Mouse (Mus musculus) limb, embryonic 13.5 days (tissue): Measurements from ENCODE around the gene Smarcb1. TPM values are rescaled to one million over a fixed set of nuclear protein-coding genes. Genes with fewer than 3 reads are reported as not detected.

Source experiments
- ATAC-seq: fragments of 200-750 bp; cut with Nextera tagmentation; 2 replicates; pipeline ENCODE4 v1.8.0; 2017; ENCODE audit warnings: low read depth, moderate number of reproducible peaks, moderate TSS enrichment; ENCODE audit not compliant: low FRiP score
- H3K27ac ChIP-seq: fragments of 300-500 bp; sonication (generic); 2 replicates; pipeline ENCODE4 v1.5.1; 2015; ENCODE audit warnings: inconsistent platforms, mild to moderate bottlenecking, moderate library complexity
- H3K27me3 ChIP-seq: fragments of 300-500 bp; sonication (generic); 2 replicates; pipeline ENCODE4 v1.6.1; 2015; ENCODE audit warnings: mild to moderate bottlenecking, inconsistent platforms
- H3K36me3 ChIP-seq: fragments of 300-500 bp; sonication (generic); 2 replicates; pipeline ENCODE4 v1.6.1; 2015; ENCODE audit warnings: inconsistent platforms, mild to moderate bottlenecking, moderate library complexity
- H3K4me1 ChIP-seq: fragments of 300-500 bp; sonication (generic); 2 replicates; pipeline ENCODE4 v1.6.1; 2015; ENCODE audit warnings: inconsistent platforms
- H3K4me2 ChIP-seq: fragments of 300-500 bp; sonication (generic); replicated peaks from 2 replicates; pipeline ENCODE4 v1.6.1; 2015; ENCODE audit warnings: inconsistent platforms, mild to moderate bottlenecking, moderate library complexity
- H3K4me3 ChIP-seq: fragments of 300-500 bp; sonication (generic); 2 replicates; pipeline ENCODE4 v1.5.1; 2015; ENCODE audit warnings: moderate library complexity, mild to moderate bottlenecking, inconsistent platforms
- H3K9ac ChIP-seq: fragments of 300-500 bp; sonication (generic); 2 replicates; pipeline ENCODE4 v1.6.1; 2015; ENCODE audit warnings: mild to moderate bottlenecking, inconsistent platforms
- H3K9me3 ChIP-seq: fragments of 300-500 bp; sonication (generic); 2 replicates; pipeline ENCODE4 v1.6.1; 2016; ENCODE audit warnings: inconsistent platforms
- WGBS: fragments of 180-500 bp; shearing (Covaris S2); methylation state at CpG from one replicate; pipeline ENCODE4 v1.1.7; 2015; 5-methylcytosine and 5-hydroxymethylcytosine counted together
- polyA plus RNA-seq: library from polyadenylated mRNA; unstranded; fragments of >200 nt; fragmentation: Nextera tagmentation; extraction: Ambion mirVana; gene quantifications from 2 replicates; pipeline ENCODE4 v1.2.1, GENCODE M21; 2015

Smarcb1 gene
- polyA plus RNA-seq, result 247 and 248 TPM in 2 replicates

GRCm38 (mm10) chr10:75921026-75921725 lies at the start of gene Smarcb1:
Gene Smarcb1, minus strand, starts transcription at chr10:75921617.
- H3K4me3 ChIP-seq, result peak within 1 kb of the TSS; percentile 84
- peaks cover 59% of the 10 kb centered on the region for H3K4me1 ChIP-seq
- H3K4me2 ChIP-seq, result peak within 1 kb of the TSS; percentile 89
- peak within 1 kb of the TSS; percentile 93 for H3K27ac ChIP-seq
- peak within 1 kb of the TSS; percentile 96 for H3K9ac ChIP-seq
- H3K9me3 ChIP-seq, result no peaks in the 10 kb centered on the region
- H3K36me3 ChIP-seq, result peaks cover 63% of the 10 kb centered on the region
- no peaks in the 10 kb centered on the region for H3K27me3 ChIP-seq
- ATAC-seq, result peak; percentile 87
- WGBS, result 1% methylated on average over 76 of the region's 76 CpGs

- Histone ChIP-seq H3K27me3 (peaks cover 23% of the 10 kb centered on the region), H3K4me3 (peak within 1 kb of the TSS; percentile 17), H3K36me3 (no peaks in the 10 kb centered on the region), H3K27ac (no peak within 1 kb of the TSS), H3K9ac (no peak within 1 kb of the TSS; the same call in 1 of the 2 replicates), H3K9me3 (no peaks in the 10 kb centered on the region), H3K4me1 (peaks cover 9% of the 10 kb centered on the region; the same call in 1 of the 2 replicates), H3K4me2 (peak within 1 kb of the TSS; percentile 50)
- ATAC-seq, result no peak
- 28% methylated on average over 20 of the region's 20 CpGs for WGBS
Measured at GRCm38 (mm10) chr10:75954381-75954811, 33.0 kb upstream of the Smarcb1 start, which contains the start of gene Gm5134. Gene Gm5134, plus strand, starts transcription at chr10:75954514.

GRCm38 (mm10) chr10:75951424-75952050 lies 30.1 kb upstream of the Smarcb1 start:
- Histone ChIP-seq H3K4me3 (peak overlapping the region; percentile 51), H3K4me2 (peak overlapping the region; percentile 91), H3K4me1 (peaks cover 9% of the 10 kb centered on the region; the same call in 1 of the 2 replicates), H3K9me3 (no peaks in the 10 kb centered on the region), H3K27me3 (peaks cover 24% of the 10 kb centered on the region), H3K36me3 (no peaks in the 10 kb centered on the region), H3K9ac (peak overlapping the region; percentile 70), H3K27ac (no peak overlapping the region)
- WGBS, result 4% methylated on average over 13 of the region's 13 CpGs
- 0 out of 2 replicates have a peak, but pooled peaks have one; percentile 22 for ATAC-seq

- H3K4me1 ChIP-seq, result peaks cover 9% of the 10 kb centered on the region; the same call in 1 of the 2 replicates
- H3K36me3 ChIP-seq, result no peaks in the 10 kb centered on the region
- H3K9me3 ChIP-seq, result no peaks in the 10 kb centered on the region
- peak; percentile 67 for ATAC-seq
- peak overlapping the region; percentile 70 for H3K9ac ChIP-seq
- WGBS, result 2% methylated on average over 23 of the region's 23 CpGs
- H3K27ac ChIP-seq, result no peak overlapping the region
- H3K27me3 ChIP-seq, result peaks cover 24% of the 10 kb centered on the region
- H3K4me2 ChIP-seq, result peak overlapping the region; percentile 91
- H3K4me3 ChIP-seq, result peak overlapping the region; percentile 51
Measured at GRCm38 (mm10) chr10:75950791-75951210, 29.4 kb upstream of the Smarcb1 start.

GRCm38 (mm10) chr10:75949053-75950045 lies 27.9 kb upstream of the Smarcb1 start:
- H3K4me3 ChIP-seq, result no peak overlapping the region
- H3K4me1 ChIP-seq, result peaks cover 9% of the 10 kb centered on the region; the same call in 1 of the 2 replicates
- peaks cover 24% of the 10 kb centered on the region for H3K27me3 ChIP-seq
- no peak overlapping the region for H3K4me2 ChIP-seq
- H3K27ac ChIP-seq, result no peak overlapping the region
- no peak overlapping the region for H3K9ac ChIP-seq
- H3K9me3 ChIP-seq, result no peaks in the 10 kb centered on the region
- ATAC-seq, result no peak
- 80% methylated on average over 22 of the region's 22 CpGs for WGBS
- no peaks in the 10 kb centered on the region for H3K36me3 ChIP-seq

- Histone ChIP-seq H3K4me1 (peaks cover 9% of the 10 kb centered on the region; the same call in 1 of the 2 replicates), H3K36me3 (no peaks in the 10 kb centered on the region), H3K9me3 (no peaks in the 10 kb centered on the region), H3K9ac (no peak overlapping the region), H3K27ac (no peak overlapping the region), H3K4me2 (no peak overlapping the region), H3K27me3 (peaks cover 16% of the 10 kb centered on the region), H3K4me3 (no peak overlapping the region)
- 79% methylated on average over 5 of the region's 5 CpGs for WGBS
- no peak for ATAC-seq
Measured at GRCm38 (mm10) chr10:75948079-75948478, 26.7 kb upstream of the Smarcb1 start.

GRCm38 (mm10) chr10:75945896-75946295 lies 24.5 kb upstream of the Smarcb1 start:
- H3K4me1 ChIP-seq, result peaks cover 4% of the 10 kb centered on the region; the same call in 1 of the 2 replicates
- peaks cover 12% of the 10 kb centered on the region for H3K27me3 ChIP-seq
- H3K4me3 ChIP-seq, result no peak overlapping the region
- no peak for ATAC-seq
- H3K27ac ChIP-seq, result no peak overlapping the region
- no peaks in the 10 kb centered on the region for H3K36me3 ChIP-seq
- WGBS, result 83% methylated on average over 7 of the region's 7 CpGs
- H3K4me2 ChIP-seq, result no peak overlapping the region
- H3K9ac ChIP-seq, result no peak overlapping the region
- no peaks in the 10 kb centered on the region for H3K9me3 ChIP-seq

GRCm38 (mm10) chr10:75945213-75945612 lies 23.8 kb upstream of the Smarcb1 start:
- Histone ChIP-seq H3K27me3 (peaks cover 11% of the 10 kb centered on the region), H3K4me3 (no peak overlapping the region), H3K27ac (no peak overlapping the region), H3K36me3 (no peaks in the 10 kb centered on the region), H3K9me3 (no peaks in the 10 kb centered on the region), H3K9ac (no peak overlapping the region), H3K4me1 (no peaks in the 10 kb centered on the region), H3K4me2 (no peak overlapping the region)
- ATAC-seq, result no peak
- 92% methylated on average over 7 of the region's 7 CpGs for WGBS

- H3K9ac ChIP-seq, result no peak overlapping the region
- H3K4me1 ChIP-seq, result no peaks in the 10 kb centered on the region
- H3K9me3 ChIP-seq, result no peaks in the 10 kb centered on the region
- H3K4me3 ChIP-seq, result no peak overlapping the region
- no peak for ATAC-seq
- no peaks in the 10 kb centered on the region for H3K36me3 ChIP-seq
- H3K27ac ChIP-seq, result no peak overlapping the region
- peaks cover 10% of the 10 kb centered on the region; the same call in 1 of the 2 replicates for H3K27me3 ChIP-seq
- WGBS, result 46% methylated on average over 11 of the region's 11 CpGs
- no peak overlapping the region for H3K4me2 ChIP-seq
Measured at GRCm38 (mm10) chr10:75944066-75944772, 22.8 kb upstream of the Smarcb1 start.

GRCm38 (mm10) chr10:75942736-75943477 lies 21.5 kb upstream of the Smarcb1 start, which contains the start of gene Vpreb3:
Gene Vpreb3, plus strand, starts transcription at chr10:75943057.
- Histone ChIP-seq H3K9ac (no peak within 1 kb of the TSS), H3K27me3 (peaks cover 18% of the 10 kb centered on the region), H3K4me2 (no peak within 1 kb of the TSS), H3K4me3 (no peak within 1 kb of the TSS), H3K27ac (no peak within 1 kb of the TSS), H3K36me3 (no peaks in the 10 kb centered on the region), H3K4me1 (no peaks in the 10 kb centered on the region), H3K9me3 (no peaks in the 10 kb centered on the region)
- no peak for ATAC-seq
- WGBS, result 79% methylated on average over 15 of the region's 15 CpGs
